Mouse (Mus musculus) neural tube, embryonic 11.5 days (tissue): ENCODE measurements around the gene Mpv17l. TPM values are rescaled to one million over a fixed set of nuclear protein-coding genes. Genes with fewer than 3 reads are reported as not detected.

Source experiments
- ATAC-seq: fragments of 200-750 bp; cut with Nextera tagmentation; 2 replicates; pipeline ENCODE4 v1.8.0; 2017; ENCODE audit warnings: moderate number of reproducible peaks, mild to moderate bottlenecking, moderate TSS enrichment, moderate library complexity; ENCODE audit not compliant: insufficient read depth, low FRiP score, low TSS enrichment
- DNase-seq: peaks from one replicate; pipeline ENCODE4 v3.0.0-alpha.2; 2015; ENCODE audit warnings: low spot score
- H3K27ac ChIP-seq: fragments of 300-500 bp; sonication (generic); 2 replicates; pipeline ENCODE4 v1.5.1; 2014; ENCODE audit warnings: low read depth, mild to moderate bottlenecking, low read length
- H3K27me3 ChIP-seq: fragments of 300-500 bp; sonication (generic); 2 replicates; pipeline ENCODE4 v1.6.1; 2014; ENCODE audit warnings: mild to moderate bottlenecking, low read length, mixed read lengths; ENCODE audit not compliant: control insufficient read depth, insufficient read depth
- H3K36me3 ChIP-seq: fragments of 300-500 bp; sonication (generic); 2 replicates; pipeline ENCODE4 v1.6.1; 2014; ENCODE audit warnings: mild to moderate bottlenecking, low read length, moderate library complexity, mixed read lengths; ENCODE audit not compliant: control insufficient read depth, insufficient read depth
- H3K4me1 ChIP-seq: fragments of 300-500 bp; sonication (generic); 2 replicates; pipeline ENCODE4 v1.6.1; 2014; ENCODE audit warnings: low read length, mixed read lengths; ENCODE audit not compliant: control insufficient read depth, insufficient read depth
- H3K4me2 ChIP-seq: fragments of 300-500 bp; sonication (generic); 2 replicates; pipeline ENCODE4 v1.6.1; 2014; ENCODE audit warnings: low read depth, mild to moderate bottlenecking, moderate library complexity
- H3K4me3 ChIP-seq: fragments of 300-500 bp; sonication (generic); 2 replicates; pipeline ENCODE4 v1.5.1; 2014; ENCODE audit warnings: low read depth, low read length
- H3K9ac ChIP-seq: fragments of 300-500 bp; sonication (generic); 2 replicates; pipeline ENCODE4 v1.6.1; 2014; ENCODE audit warnings: mild to moderate bottlenecking, low read length
- H3K9me3 ChIP-seq: fragments of 300-500 bp; sonication (generic); 2 replicates; pipeline ENCODE4 v1.6.1; 2016; ENCODE audit warnings: low read length; ENCODE audit not compliant: control insufficient read depth
- WGBS: fragments of 180-500 bp; shearing (Covaris S2); extraction: QIAGEN DNeasy Blood & Tissue Kit; methylation state at CpG from one replicate; pipeline ENCODE4 v1.1.7; 2014; 5-methylcytosine and 5-hydroxymethylcytosine counted together
- polyA plus RNA-seq: library from polyadenylated mRNA; unstranded; fragments of >200 nt; fragmentation: Nextera tagmentation; extraction: Ambion mirVana; gene quantifications from 2 replicates; pipeline ENCODE4 v1.2.1, GENCODE M21; 2014

Gene Mpv17l
- polyA plus RNA-seq, 1 experiment from 2014 or later = 5.3 TPM

- no peak for ATAC-seq
- H3K9me3 ChIP-seq = no peaks in the 10 kb centered on the region
- H3K27me3 ChIP-seq = no peaks in the 10 kb centered on the region
- no peak for DNase-seq
- no peak overlapping the region for H3K4me2 ChIP-seq
- H3K27ac ChIP-seq = no peak overlapping the region
- H3K36me3 ChIP-seq = no peaks in the 10 kb centered on the region
- 88% methylated on average over 2 of the region's 2 CpGs for WGBS
- no peak overlapping the region for H3K4me3 ChIP-seq
- H3K9ac ChIP-seq = no peak overlapping the region
- no peaks in the 10 kb centered on the region for H3K4me1 ChIP-seq
These were observed 12.5 kb upstream of the Mpv17l start for GRCm38 (mm10) chr16:13890449-13890848.

GRCm38 (mm10) chr16:13892850-13893249, 10.1 kb upstream of the Mpv17l start:
- no peak overlapping the region for H3K27ac ChIP-seq
- no peak for ATAC-seq
- H3K4me2 ChIP-seq = no peak overlapping the region
- H3K27me3 ChIP-seq = no peaks in the 10 kb centered on the region
- no peak for DNase-seq
- no peak overlapping the region for H3K4me3 ChIP-seq
- no peaks in the 10 kb centered on the region for H3K4me1 ChIP-seq
- H3K36me3 ChIP-seq = no peaks in the 10 kb centered on the region
- no peaks in the 10 kb centered on the region for H3K9me3 ChIP-seq
- no peak overlapping the region for H3K9ac ChIP-seq

GRCm38 (mm10) chr16:13894097-13894496, 8.9 kb upstream of the Mpv17l start:
- DNase-seq = no peak
- Histone ChIP-seq H3K4me2 (no peak overlapping the region), H3K9me3 (no peaks in the 10 kb centered on the region), H3K27ac (no peak overlapping the region), H3K36me3 (no peaks in the 10 kb centered on the region), H3K9ac (no peak overlapping the region), H3K4me3 (no peak overlapping the region), H3K27me3 (no peaks in the 10 kb centered on the region), H3K4me1 (no peaks in the 10 kb centered on the region)
- no peak for ATAC-seq
- WGBS = 54% methylated on average over 2 of the region's 2 CpGs

GRCm38 (mm10) chr16:13895740-13896139, 7.2 kb upstream of the Mpv17l start:
- Histone ChIP-seq H3K4me3 (no peak overlapping the region), H3K4me2 (no peak overlapping the region), H3K27me3 (no peaks in the 10 kb centered on the region), H3K36me3 (no peaks in the 10 kb centered on the region), H3K27ac (no peak overlapping the region), H3K9me3 (no peaks in the 10 kb centered on the region), H3K4me1 (no peaks in the 10 kb centered on the region), H3K9ac (no peak overlapping the region)
- no peak for DNase-seq
- no peak for ATAC-seq
- 94% methylated on average over 3 of the region's 3 CpGs for WGBS

- no peak for ATAC-seq
- DNase-seq = no peak
- H3K9me3 ChIP-seq = no peaks in the 10 kb centered on the region
- no peak overlapping the region for H3K4me3 ChIP-seq
- H3K27ac ChIP-seq = no peak overlapping the region
- 88% methylated on average over 3 of the region's 3 CpGs for WGBS
- no peaks in the 10 kb centered on the region for H3K4me1 ChIP-seq
- no peaks in the 10 kb centered on the region for H3K36me3 ChIP-seq
- H3K9ac ChIP-seq = no peak overlapping the region
- no peak overlapping the region for H3K4me2 ChIP-seq
- H3K27me3 ChIP-seq = no peaks in the 10 kb centered on the region
These were observed 6.6 kb upstream of the Mpv17l start for GRCm38 (mm10) chr16:13896357-13896756.

- H3K36me3 ChIP-seq = no peaks in the 10 kb centered on the region
- 0 out of 2 replicates have a peak, but pooled peaks cover 3% of the 10 kb centered on the region for H3K4me1 ChIP-seq
- H3K27me3 ChIP-seq = no peaks in the 10 kb centered on the region
- H3K4me3 ChIP-seq = no peak overlapping the region
- no peak overlapping the region for H3K27ac ChIP-seq
- no peak for DNase-seq
- H3K9ac ChIP-seq = no peak overlapping the region
- WGBS = 73% methylated on average over 2 of the region's 2 CpGs
- no peak overlapping the region for H3K4me2 ChIP-seq
- H3K9me3 ChIP-seq = no peaks in the 10 kb centered on the region
- ATAC-seq = no peak
These were observed 4.0 kb upstream of the Mpv17l start for GRCm38 (mm10) chr16:13898981-13899380.

- H3K4me2 ChIP-seq = peak overlapping the region; percentile 54
- no peaks in the 10 kb centered on the region for H3K36me3 ChIP-seq
- 0 out of 2 replicates have a peak, but pooled peaks cover 3% of the 10 kb centered on the region for H3K4me1 ChIP-seq
- H3K9ac ChIP-seq = peak overlapping the region; percentile 81
- H3K4me3 ChIP-seq = peak overlapping the region; percentile 82
- under 1% methylated on average over 30 of the region's 30 CpGs for WGBS
- DNase-seq = no peak
- no peaks in the 10 kb centered on the region for H3K27me3 ChIP-seq
- no peak; the same call in 1 of the 2 replicates for ATAC-seq
- no peaks in the 10 kb centered on the region for H3K9me3 ChIP-seq
- no peak overlapping the region for H3K27ac ChIP-seq
These were observed 547 bp upstream of the Mpv17l start for GRCm38 (mm10) chr16:13902397-13902831.

- ATAC-seq (peak; percentile 75), DNase-seq (no peak)
- 6% methylated on average over 8 of the region's 8 CpGs for WGBS
These were observed 527 bp downstream of the Mpv17l start for GRCm38 (mm10) chr16:13903488-13903887.

GRCm38 (mm10) chr16:13907297-13907696, 4.3 kb downstream of the Mpv17l start:
- DNase-seq (no peak), ATAC-seq (no peak)
- H3K9me3 ChIP-seq = no peaks in the 10 kb centered on the region
- no peaks in the 10 kb centered on the region for H3K4me1 ChIP-seq
- H3K4me3 ChIP-seq = no peak overlapping the region
- no peaks in the 10 kb centered on the region for H3K27me3 ChIP-seq
- 73% methylated on average over 3 of the region's 3 CpGs for WGBS
- no peaks in the 10 kb centered on the region for H3K36me3 ChIP-seq
- no peak overlapping the region for H3K4me2 ChIP-seq
- H3K27ac ChIP-seq = no peak overlapping the region
- H3K9ac ChIP-seq = no peak overlapping the region

More at GRCm38 (mm10) chr16:13903488-13903887, 527 bp downstream of the Mpv17l start:
- H3K4me3 ChIP-seq = peak overlapping the region; percentile 82
- 0 out of 2 replicates have a peak, but pooled peaks cover 3% of the 10 kb centered on the region for H3K4me1 ChIP-seq
- no peaks in the 10 kb centered on the region for H3K9me3 ChIP-seq
- H3K4me2 ChIP-seq = peak overlapping the region; percentile 44
- no peaks in the 10 kb centered on the region for H3K27me3 ChIP-seq
- peak overlapping the region; percentile 75; the same call in 1 of the 2 replicates for H3K27ac ChIP-seq
- peak overlapping the region; percentile 81 for H3K9ac ChIP-seq
- H3K36me3 ChIP-seq = no peaks in the 10 kb centered on the region
